Mouse (Mus musculus): ENCODE results near the gene C1qc. TPM values are rescaled to one million over a fixed set of nuclear protein-coding genes. Genes with fewer than 3 reads are reported as not detected.

The C1qc gene
- polyA plus RNA-seq, 1 experiment from 2014 or later, result 22.3 TPM

DNA sequence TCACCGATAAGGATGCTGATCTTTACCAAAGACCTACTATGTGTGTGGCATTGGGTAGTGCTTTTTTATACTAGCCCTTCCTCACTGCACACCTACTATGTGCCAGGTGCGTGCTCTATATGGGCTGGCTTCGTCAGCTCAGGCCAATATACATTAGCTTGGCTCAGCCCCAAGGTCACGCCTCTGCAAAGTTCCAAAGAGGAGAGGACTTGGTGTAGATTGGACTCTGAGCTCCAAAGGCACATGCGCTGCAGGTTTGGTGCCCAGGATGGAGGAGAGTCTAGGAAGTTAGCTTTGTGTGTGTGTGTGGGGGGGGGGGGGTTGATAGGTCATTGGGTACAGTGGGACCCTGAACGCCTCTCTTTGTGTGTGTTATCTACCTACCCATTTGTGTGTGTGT lies 24.5 kb downstream of the C1qc start:
- no peak overlapping the region for H3K4me3 ChIP-seq (ENCODE audit: low read depth, low read length)
- 78% methylated on average over 6 of the region's 6 CpGs for WGBS
- H3K36me3 ChIP-seq (ENCODE audit: control insufficient read depth, insufficient read depth, low read length), result no peaks in the 10 kb centered on the region
- H3K4me2 ChIP-seq (ENCODE audit: low read length), result no peak overlapping the region
- 0 out of 2 replicates have a peak overlapping the region, but pooled peaks have one; percentile 15 for H3K27ac ChIP-seq (ENCODE audit: low read depth, low read length)
- DNase-seq (ENCODE audit: low spot score) (no peak), ATAC-seq (no peak)
- peaks cover 14% of the 10 kb centered on the region for H3K4me1 ChIP-seq (ENCODE audit: control insufficient read depth, insufficient read depth, low read length)
- H3K9ac ChIP-seq (ENCODE audit: low read length), result no peak overlapping the region
- no peaks in the 10 kb centered on the region for H3K27me3 ChIP-seq (replicated peaks; ENCODE audit: control insufficient read depth, insufficient read depth, low read length)
- H3K9me3 ChIP-seq (replicated peaks; ENCODE audit: control insufficient read depth, low read length), result no peaks in the 10 kb centered on the region

DNA sequence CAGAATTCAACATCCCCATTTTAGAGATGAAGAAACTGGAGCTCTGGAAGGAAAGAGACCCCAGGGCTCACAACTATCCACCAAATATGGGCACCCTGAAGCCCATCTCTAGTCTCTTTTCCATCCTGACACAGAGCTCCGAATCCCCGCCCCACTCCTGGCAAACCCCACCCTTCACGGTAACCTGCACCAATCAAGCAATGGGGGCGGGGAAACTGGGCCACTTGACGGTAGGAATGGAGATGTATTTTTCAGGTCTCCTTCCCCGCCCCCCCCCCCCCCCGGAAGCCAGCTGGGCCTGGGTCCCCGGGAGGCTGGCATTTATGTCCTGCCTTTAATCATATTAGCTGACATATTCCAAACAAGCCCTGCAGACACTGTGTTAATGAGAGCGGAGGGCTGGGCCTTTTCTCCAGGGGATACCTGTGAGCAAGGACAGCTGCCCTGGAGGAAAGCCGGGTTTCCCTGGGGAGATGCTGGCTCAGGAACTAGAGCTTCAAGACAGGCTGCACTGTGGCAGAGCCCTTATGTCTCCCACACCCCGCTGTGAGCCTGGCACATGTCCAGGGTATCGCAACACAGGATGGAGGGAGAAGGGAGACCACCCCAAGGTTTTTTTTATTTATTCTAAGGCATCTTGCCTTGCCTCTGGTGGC lies 25.0 kb downstream of the C1qc start:
- Histone ChIP-seq H3K9me3 (replicated peaks; ENCODE audit: control insufficient read depth, low read length) (no peaks in the 10 kb centered on the region), H3K36me3 (ENCODE audit: control insufficient read depth, insufficient read depth, low read length) (no peaks in the 10 kb centered on the region), H3K9ac (ENCODE audit: low read length) (no peak overlapping the region), H3K4me1 (ENCODE audit: control insufficient read depth, insufficient read depth, low read length) (peaks cover 14% of the 10 kb centered on the region), H3K27me3 (replicated peaks; ENCODE audit: control insufficient read depth, insufficient read depth, low read length) (no peaks in the 10 kb centered on the region), H3K4me2 (ENCODE audit: low read length) (no peak overlapping the region), H3K27ac (ENCODE audit: low read depth, low read length) (peak overlapping the region; percentile 15; the same call in 1 of the 2 replicates), H3K4me3 (ENCODE audit: low read depth, low read length) (no peak overlapping the region)
- ATAC-seq (peak; percentile 50; the same call in 1 of the 2 replicates), DNase-seq (ENCODE audit: low spot score) (peak; percentile 68)
- WGBS, result 13% methylated on average over 12 of the region's 12 CpGs

- no peaks in the 10 kb centered on the region for H3K9me3 ChIP-seq (replicated peaks; ENCODE audit: control insufficient read depth, low read length)
- no peaks in the 10 kb centered on the region for H3K36me3 ChIP-seq (ENCODE audit: control insufficient read depth, insufficient read depth, low read length)
- H3K9ac ChIP-seq (ENCODE audit: low read length), result no peak overlapping the region
- peaks cover 26% of the 10 kb centered on the region for H3K4me1 ChIP-seq (ENCODE audit: control insufficient read depth, insufficient read depth, low read length)
- no peak overlapping the region for H3K4me3 ChIP-seq (ENCODE audit: low read depth, low read length)
- ATAC-seq, result no peak
- 53% methylated on average over 5 of the region's 5 CpGs for WGBS
- H3K4me2 ChIP-seq (ENCODE audit: low read length), result no peak overlapping the region
- DNase-seq (ENCODE audit: low spot score), result no peak
- H3K27ac ChIP-seq (ENCODE audit: low read depth, low read length), result peak overlapping the region; percentile 0; the same call in 1 of the 2 replicates
- no peaks in the 10 kb centered on the region for H3K27me3 ChIP-seq (replicated peaks; ENCODE audit: control insufficient read depth, insufficient read depth, low read length)
These were observed 27.3 kb downstream of the C1qc start for GRCm38 (mm10) chr4:136865531-136865930.

GRCm38 (mm10) chr4:136864751-136865470 lies 28.0 kb downstream of the C1qc start:
- H3K27ac ChIP-seq (ENCODE audit: low read depth, low read length), result peak overlapping the region; percentile 0; the same call in 1 of the 2 replicates
- H3K9me3 ChIP-seq (replicated peaks; ENCODE audit: control insufficient read depth, low read length), result no peaks in the 10 kb centered on the region
- H3K36me3 ChIP-seq (ENCODE audit: control insufficient read depth, insufficient read depth, low read length), result no peaks in the 10 kb centered on the region
- no peak overlapping the region for H3K9ac ChIP-seq (ENCODE audit: low read length)
- ATAC-seq (no peak), DNase-seq (ENCODE audit: low spot score) (peak; percentile 78)
- H3K4me1 ChIP-seq (ENCODE audit: control insufficient read depth, insufficient read depth, low read length), result peaks cover 26% of the 10 kb centered on the region
- H3K27me3 ChIP-seq (replicated peaks; ENCODE audit: control insufficient read depth, insufficient read depth, low read length), result no peaks in the 10 kb centered on the region
- H3K4me2 ChIP-seq (ENCODE audit: low read length), result no peak overlapping the region
- 4% methylated on average over 15 of the region's 15 CpGs for WGBS
- no peak overlapping the region for H3K4me3 ChIP-seq (ENCODE audit: low read depth, low read length)

- Histone ChIP-seq H3K9ac (ENCODE audit: low read length) (no peak overlapping the region), H3K4me1 (ENCODE audit: control insufficient read depth, insufficient read depth, low read length) (peaks cover 26% of the 10 kb centered on the region), H3K4me2 (ENCODE audit: low read length) (no peak overlapping the region), H3K36me3 (ENCODE audit: control insufficient read depth, insufficient read depth, low read length) (no peaks in the 10 kb centered on the region), H3K27ac (ENCODE audit: low read depth, low read length) (no peak overlapping the region), H3K4me3 (ENCODE audit: low read depth, low read length) (no peak overlapping the region), H3K27me3 (replicated peaks; ENCODE audit: control insufficient read depth, insufficient read depth, low read length) (no peaks in the 10 kb centered on the region), H3K9me3 (replicated peaks; ENCODE audit: control insufficient read depth, low read length) (no peaks in the 10 kb centered on the region)
- DNase-seq (ENCODE audit: low spot score) (no peak), ATAC-seq (no peak)
- 49% methylated on average over 9 of the region's 9 CpGs for WGBS
These were observed 29.3 kb downstream of the C1qc start for GRCm38 (mm10) chr4:136863517-136863916.

GRCm38 (mm10) chr4:136862411-136862810 lies 30.5 kb downstream of the C1qc start:
- Histone ChIP-seq H3K4me2 (ENCODE audit: low read length) (no peak overlapping the region), H3K9ac (ENCODE audit: low read length) (no peak overlapping the region), H3K27me3 (replicated peaks; ENCODE audit: control insufficient read depth, insufficient read depth, low read length) (no peaks in the 10 kb centered on the region), H3K36me3 (ENCODE audit: control insufficient read depth, insufficient read depth, low read length) (no peaks in the 10 kb centered on the region), H3K27ac (ENCODE audit: low read depth, low read length) (peak overlapping the region; percentile 77; the same call in 1 of the 2 replicates), H3K4me3 (ENCODE audit: low read depth, low read length) (no peak overlapping the region), H3K4me1 (ENCODE audit: control insufficient read depth, insufficient read depth, low read length) (peaks cover 23% of the 10 kb centered on the region), H3K9me3 (replicated peaks; ENCODE audit: control insufficient read depth, low read length) (no peaks in the 10 kb centered on the region)
- no peak for DNase-seq (ENCODE audit: low spot score)
- no peak for ATAC-seq
- 88% methylated on average over 2 of the region's 2 CpGs for WGBS

- peak overlapping the region; percentile 20; the same call in 1 of the 2 replicates for H3K4me2 ChIP-seq (ENCODE audit: low read length)
- peak overlapping the region; percentile 77 for H3K27ac ChIP-seq (ENCODE audit: low read depth, low read length)
- H3K36me3 ChIP-seq (ENCODE audit: control insufficient read depth, insufficient read depth, low read length), result no peaks in the 10 kb centered on the region
- no peaks in the 10 kb centered on the region for H3K27me3 ChIP-seq (replicated peaks; ENCODE audit: control insufficient read depth, insufficient read depth, low read length)
- DNase-seq (ENCODE audit: low spot score) (peak; percentile 63), ATAC-seq (peak; percentile 71)
- peak overlapping the region; percentile 17; the same call in 1 of the 2 replicates for H3K9ac ChIP-seq (ENCODE audit: low read length)
- peaks cover 23% of the 10 kb centered on the region for H3K4me1 ChIP-seq (ENCODE audit: control insufficient read depth, insufficient read depth, low read length)
- H3K9me3 ChIP-seq (replicated peaks; ENCODE audit: control insufficient read depth, low read length), result no peaks in the 10 kb centered on the region
- no peak overlapping the region for H3K4me3 ChIP-seq (ENCODE audit: low read depth, low read length)
- under 1% methylated on average over 17 of the region's 17 CpGs for WGBS
These were observed 31.1 kb downstream of the C1qc start for GRCm38 (mm10) chr4:136861806-136862205.

GRCm38 (mm10) chr4:136860022-136860421 lies 32.8 kb downstream of the C1qc start:
- Histone ChIP-seq H3K4me1 (ENCODE audit: control insufficient read depth, insufficient read depth, low read length) (peaks cover 20% of the 10 kb centered on the region), H3K4me2 (ENCODE audit: low read length) (no peak overlapping the region), H3K9me3 (replicated peaks; ENCODE audit: control insufficient read depth, low read length) (no peaks in the 10 kb centered on the region), H3K27ac (ENCODE audit: low read depth, low read length) (no peak overlapping the region), H3K4me3 (ENCODE audit: low read depth, low read length) (no peak overlapping the region), H3K9ac (ENCODE audit: low read length) (no peak overlapping the region), H3K27me3 (replicated peaks; ENCODE audit: control insufficient read depth, insufficient read depth, low read length) (no peaks in the 10 kb centered on the region), H3K36me3 (ENCODE audit: control insufficient read depth, insufficient read depth, low read length) (no peaks in the 10 kb centered on the region)
- DNase-seq (ENCODE audit: low spot score) (no peak), ATAC-seq (no peak)
- WGBS, result 90% methylated on average over 7 of the region's 7 CpGs

DNA sequence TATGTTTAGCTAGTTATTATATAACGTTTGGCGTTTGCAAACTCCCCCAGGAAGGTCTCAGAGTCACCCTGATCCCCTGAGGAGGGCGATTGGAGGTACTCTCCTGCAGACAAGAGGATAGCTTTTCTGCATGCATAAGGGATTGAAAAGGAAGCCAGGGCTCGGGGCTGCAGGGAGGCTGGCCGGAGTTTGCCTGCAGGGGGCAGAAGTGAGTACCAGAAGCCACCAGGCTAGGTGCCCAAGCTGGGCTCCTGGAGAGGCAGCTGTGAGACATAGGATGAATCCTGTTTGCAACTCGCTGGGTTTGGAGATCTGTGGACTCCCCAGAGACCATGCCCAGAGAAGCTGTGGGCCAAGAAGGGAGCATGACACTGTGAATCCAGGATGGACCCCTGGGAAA lies 37.8 kb downstream of the C1qc start:
- H3K27ac ChIP-seq (ENCODE audit: low read depth, low read length), result no peak overlapping the region
- WGBS, result 30% methylated on average over 6 of the region's 6 CpGs
- H3K4me2 ChIP-seq (ENCODE audit: low read length), result no peak overlapping the region
- H3K9ac ChIP-seq (ENCODE audit: low read length), result no peak overlapping the region
- DNase-seq (ENCODE audit: low spot score), result no peak
- no peak overlapping the region for H3K4me3 ChIP-seq (ENCODE audit: low read depth, low read length)
- H3K9me3 ChIP-seq (replicated peaks; ENCODE audit: control insufficient read depth, low read length), result no peaks in the 10 kb centered on the region
- H3K27me3 ChIP-seq (replicated peaks; ENCODE audit: control insufficient read depth, insufficient read depth, low read length), result no peaks in the 10 kb centered on the region
- ATAC-seq, result no peak
- no peaks in the 10 kb centered on the region for H3K4me1 ChIP-seq (ENCODE audit: control insufficient read depth, insufficient read depth, low read length)
- no peaks in the 10 kb centered on the region for H3K36me3 ChIP-seq (ENCODE audit: control insufficient read depth, insufficient read depth, low read length)
